Mouse (Mus musculus): Measurements from ENCODE around the gene Hspb6. TPM values are rescaled to one million over a fixed set of nuclear protein-coding genes. Genes with fewer than 3 reads are reported as not detected.

The Hspb6 gene
- polyA plus RNA-seq, 1 experiment from 2014 or later: 4.1 TPM

- Histone ChIP-seq H3K4me1 (peaks cover 35% of the 10 kb centered on the region), H3K4me3 (peak overlapping the region; percentile 82), H3K27me3 (replicated peaks; ENCODE audit: low read depth, poor library complexity, severe bottlenecking) (peaks cover 16% of the 10 kb centered on the region), H3K9me3 (no peaks in the 10 kb centered on the region), H3K36me3 (replicated peaks) (peaks cover 56% of the 10 kb centered on the region), H3K27ac (replicated peaks) (peak overlapping the region; percentile 70)
- peak; percentile 49 for DNase-seq (ENCODE audit: low spot score)
- WGBS: 13% methylated on average over 8 of the region's 8 CpGs
Observed at GRCm38 (mm10) chr7:30532931-30533330, 19.0 kb upstream of the Hspb6 start.

GRCm38 (mm10) chr7:30533941-30534632 is 17.9 kb upstream of the Hspb6 start:
- H3K9me3 ChIP-seq: no peaks in the 10 kb centered on the region
- no peak for DNase-seq (ENCODE audit: low spot score)
- peak overlapping the region; percentile 95 for H3K27ac ChIP-seq (replicated peaks)
- peaks cover 10% of the 10 kb centered on the region for H3K27me3 ChIP-seq (replicated peaks; ENCODE audit: low read depth, poor library complexity, severe bottlenecking)
- H3K4me1 ChIP-seq: peaks cover 35% of the 10 kb centered on the region
- peak overlapping the region; percentile 82 for H3K4me3 ChIP-seq
- H3K36me3 ChIP-seq (replicated peaks): peaks cover 55% of the 10 kb centered on the region
- WGBS: 5% methylated on average over 26 of the region's 26 CpGs

GRCm38 (mm10) chr7:30534633-30535577 is 17.1 kb upstream of the Hspb6 start, which contains the start of gene Arhgap33:
Arhgap33 (minus strand) TSS chr7:30535060.
- Histone ChIP-seq H3K36me3 (replicated peaks) (peaks cover 55% of the 10 kb centered on the region), H3K9me3 (no peaks in the 10 kb centered on the region), H3K4me1 (peaks cover 35% of the 10 kb centered on the region), H3K4me3 (peak within 1 kb of the TSS; percentile 82), H3K27me3 (replicated peaks; ENCODE audit: low read depth, poor library complexity, severe bottlenecking) (peaks cover 10% of the 10 kb centered on the region), H3K27ac (replicated peaks) (peak within 1 kb of the TSS; percentile 95)
- DNase-seq (ENCODE audit: low spot score): peak; percentile 99
- under 1% methylated on average over 80 of the region's 84 CpGs for WGBS

- no peak for DNase-seq (ENCODE audit: low spot score)
Observed at GRCm38 (mm10) chr7:30540572-30540971, 11.4 kb upstream of the Hspb6 start.

GRCm38 (mm10) chr7:30544327-30544726 is 7.7 kb upstream of the Hspb6 start:
- 94% methylated on average over 2 of the region's 2 CpGs for WGBS
- no peaks in the 10 kb centered on the region for H3K9me3 ChIP-seq
- H3K36me3 ChIP-seq (replicated peaks): peaks cover 83% of the 10 kb centered on the region

More at GRCm38 (mm10) chr7:30540572-30540971, 11.4 kb upstream of the Hspb6 start:
- Histone ChIP-seq H3K36me3 (replicated peaks) (peaks cover 69% of the 10 kb centered on the region), H3K27me3 (replicated peaks; ENCODE audit: low read depth, poor library complexity, severe bottlenecking) (no peaks in the 10 kb centered on the region), H3K4me3 (0 out of 2 replicates have a peak overlapping the region, but pooled peaks have one; percentile 5), H3K9me3 (no peaks in the 10 kb centered on the region), H3K4me1 (peaks cover 3% of the 10 kb centered on the region), H3K27ac (replicated peaks) (no peak overlapping the region)
- 83% methylated on average over 7 of the region's 7 CpGs for WGBS

GRCm38 (mm10) chr7:30549880-30550279 is 2.1 kb upstream of the Hspb6 start:
- H3K9me3 ChIP-seq: no peaks in the 10 kb centered on the region
- no peak overlapping the region for H3K4me3 ChIP-seq
- no peak for DNase-seq (ENCODE audit: low spot score)
- H3K27me3 ChIP-seq (replicated peaks; ENCODE audit: low read depth, poor library complexity, severe bottlenecking): 0 out of 2 replicates have a peak, but pooled peaks cover 4% of the 10 kb centered on the region
- H3K4me1 ChIP-seq: peaks cover 21% of the 10 kb centered on the region
- WGBS: 83% methylated on average over 2 of the region's 2 CpGs
- no peak overlapping the region for H3K27ac ChIP-seq (replicated peaks)
- H3K36me3 ChIP-seq (replicated peaks): peaks cover 54% of the 10 kb centered on the region

More at GRCm38 (mm10) chr7:30544327-30544726, 7.7 kb upstream of the Hspb6 start:
- Histone ChIP-seq H3K27ac (replicated peaks) (no peak overlapping the region), H3K27me3 (replicated peaks; ENCODE audit: low read depth, poor library complexity, severe bottlenecking) (no peaks in the 10 kb centered on the region), H3K4me3 (no peak overlapping the region), H3K4me1 (no peaks in the 10 kb centered on the region)
- DNase-seq (ENCODE audit: low spot score): no peak

- Histone ChIP-seq H3K4me3 (peak overlapping the region; percentile 68; the same call in 1 of the 2 replicates), H3K36me3 (replicated peaks) (peaks cover 56% of the 10 kb centered on the region), H3K4me1 (peaks cover 21% of the 10 kb centered on the region), H3K27ac (replicated peaks) (no peak overlapping the region), H3K27me3 (replicated peaks; ENCODE audit: low read depth, poor library complexity, severe bottlenecking) (0 out of 2 replicates have a peak, but pooled peaks cover 4% of the 10 kb centered on the region), H3K9me3 (no peaks in the 10 kb centered on the region)
- DNase-seq (ENCODE audit: low spot score): no peak
- WGBS: 100% methylated on average over 1 of the region's 1 CpGs
Observed at GRCm38 (mm10) chr7:30550603-30551002, 1.4 kb upstream of the Hspb6 start.

GRCm38 (mm10) chr7:30551445-30552101 is 405 bp upstream of the Hspb6 start:
- 2% methylated on average over 10 of the region's 10 CpGs for WGBS
- no peak for DNase-seq (ENCODE audit: low spot score)
- Histone ChIP-seq H3K4me1 (peaks cover 21% of the 10 kb centered on the region), H3K4me3 (peak overlapping the region; percentile 68), H3K9me3 (no peaks in the 10 kb centered on the region), H3K36me3 (replicated peaks) (peaks cover 57% of the 10 kb centered on the region), H3K27ac (replicated peaks) (peak overlapping the region; percentile 92), H3K27me3 (replicated peaks; ENCODE audit: low read depth, poor library complexity, severe bottlenecking) (0 out of 2 replicates have a peak, but pooled peaks cover 4% of the 10 kb centered on the region)

GRCm38 (mm10) chr7:30553021-30553589 is 1.1 kb downstream of the Hspb6 start:
- H3K36me3 ChIP-seq (replicated peaks): peaks cover 62% of the 10 kb centered on the region
- 9% methylated on average over 23 of the region's 23 CpGs for WGBS
- H3K4me1 ChIP-seq: peaks cover 23% of the 10 kb centered on the region
- 0 out of 2 replicates have a peak, but pooled peaks cover 4% of the 10 kb centered on the region for H3K27me3 ChIP-seq (replicated peaks; ENCODE audit: low read depth, poor library complexity, severe bottlenecking)
- H3K9me3 ChIP-seq: no peaks in the 10 kb centered on the region
- H3K27ac ChIP-seq (replicated peaks): peak overlapping the region; percentile 92
- peak; percentile 29 for DNase-seq (ENCODE audit: low spot score)
- peak overlapping the region; percentile 68 for H3K4me3 ChIP-seq

GRCm38 (mm10) chr7:30553810-30554584 is 2.0 kb downstream of the Hspb6 start:
- peak overlapping the region; percentile 92 for H3K27ac ChIP-seq (replicated peaks)
- DNase-seq (ENCODE audit: low spot score): no peak
- peaks cover 32% of the 10 kb centered on the region for H3K4me1 ChIP-seq
- H3K36me3 ChIP-seq (replicated peaks): peaks cover 53% of the 10 kb centered on the region
- H3K4me3 ChIP-seq: peak overlapping the region; percentile 68
- 0 out of 2 replicates have a peak, but pooled peaks cover 4% of the 10 kb centered on the region for H3K27me3 ChIP-seq (replicated peaks; ENCODE audit: low read depth, poor library complexity, severe bottlenecking)
- WGBS: 84% methylated on average over 22 of the region's 22 CpGs
- H3K9me3 ChIP-seq: no peaks in the 10 kb centered on the region

- H3K9me3 ChIP-seq: no peaks in the 10 kb centered on the region
- peaks cover 37% of the 10 kb centered on the region for H3K4me1 ChIP-seq
- WGBS: 92% methylated on average over 18 of the region's 18 CpGs
- H3K27me3 ChIP-seq (replicated peaks; ENCODE audit: low read depth, poor library complexity, severe bottlenecking): 0 out of 2 replicates have a peak, but pooled peaks cover 4% of the 10 kb centered on the region
- H3K4me3 ChIP-seq: peak overlapping the region; percentile 23; the same call in 1 of the 2 replicates
- no peak for DNase-seq (ENCODE audit: low spot score)
- H3K36me3 ChIP-seq (replicated peaks): peaks cover 44% of the 10 kb centered on the region
- H3K27ac ChIP-seq (replicated peaks): no peak overlapping the region
Observed at GRCm38 (mm10) chr7:30556894-30557536, 5.0 kb downstream of the Hspb6 start.

Data from embryonic facial prominence, embryonic 10.5 days (tissue).